Mouse (Mus musculus) heart, embryonic 10.5 days (tissue): ENCODE measurements around the gene Pik3c2b. TPM values are rescaled to one million over a fixed set of nuclear protein-coding genes. Genes with fewer than 3 reads are reported as not detected.
A peak's percentile ranks its signal among the peaks of the same experiment; 100 is the strongest.

Experiments
- DNase-seq: peaks from one replicate; pipeline ENCODE4 v3.0.0-alpha.2; 2017; ENCODE audit warnings: low spot score
- H3K27ac ChIP-seq: fragments of 300-500 bp; sonication (generic); 2 replicates; pipeline ENCODE4 v1.5.1; 2016; ENCODE audit warnings: mild to moderate bottlenecking
- H3K27me3 ChIP-seq: fragments of 300-500 bp; sonication (generic); 2 replicates; pipeline ENCODE4 v1.6.1; 2016; ENCODE audit warnings: mild to moderate bottlenecking; ENCODE audit not compliant: poor library complexity, insufficient read depth, severe bottlenecking
- H3K36me3 ChIP-seq: fragments of 300-500 bp; sonication (generic); 2 replicates; pipeline ENCODE4 v1.6.1; 2016; ENCODE audit warnings: mild to moderate bottlenecking, moderate library complexity
- H3K4me1 ChIP-seq: fragments of 300-500 bp; sonication (generic); 2 replicates; pipeline ENCODE4 v1.6.1; 2016; ENCODE audit warnings: mild to moderate bottlenecking
- H3K4me3 ChIP-seq: fragments of 300-500 bp; sonication (generic); 2 replicates; pipeline ENCODE4 v1.5.1; 2016; ENCODE audit warnings: mild to moderate bottlenecking, moderate library complexity
- H3K9me3 ChIP-seq: fragments of 300-500 bp; sonication (generic); 2 replicates; pipeline ENCODE4 v1.6.1; 2016; ENCODE audit warnings: mild to moderate bottlenecking, moderate library complexity
- WGBS: fragments of 180-500 bp; shearing (Covaris S2); methylation state at CpG from one replicate; pipeline ENCODE4 v1.1.7; 2016; 5-methylcytosine and 5-hydroxymethylcytosine counted together
- polyA plus RNA-seq: library from polyadenylated mRNA; unstranded; fragments of >200 nt; fragmentation: Nextera tagmentation; extraction: Ambion mirVana; gene quantifications from 2 replicates; pipeline ENCODE4 v1.2.1, GENCODE M21; 2016

Gene Pik3c2b
- polyA plus RNA-seq, 1 experiment from 2014 or later: 7.9 TPM

DNA sequence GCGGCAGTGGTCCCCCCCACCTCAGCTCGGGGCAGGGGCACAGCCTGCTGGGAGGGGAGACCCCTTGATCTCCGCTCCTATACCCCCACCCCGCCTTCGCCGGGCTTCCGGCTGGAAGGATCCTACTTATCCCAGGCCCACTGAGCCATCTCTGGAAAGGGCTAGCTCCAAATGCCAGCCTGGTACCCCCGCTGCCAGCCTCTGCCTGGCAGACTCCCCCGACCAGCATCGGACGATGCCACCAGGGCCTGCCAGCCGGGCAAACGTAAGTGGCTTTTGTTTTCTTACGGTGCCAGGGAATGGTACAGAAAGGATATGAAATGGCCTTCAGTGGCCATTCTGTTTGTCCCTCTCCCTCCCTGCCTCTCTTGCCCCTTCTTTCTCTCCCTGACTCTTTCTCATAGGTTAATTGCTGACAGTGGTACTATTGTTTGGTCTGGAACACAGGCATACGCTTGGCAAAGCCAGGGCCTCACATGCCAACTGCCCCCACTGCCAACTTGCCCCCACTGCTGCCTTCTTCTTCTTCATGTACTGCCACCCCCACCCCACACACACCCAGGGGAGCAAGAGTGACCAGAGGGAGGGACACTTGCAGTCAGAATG is 23.3 kb downstream of the Pik3c2b start:
- Histone ChIP-seq H3K27ac (peak overlapping the region; percentile 94), H3K36me3 (peaks cover 29% of the 10 kb centered on the region), H3K4me3 (peak overlapping the region; percentile 45), H3K4me1 (peaks cover 75% of the 10 kb centered on the region), H3K27me3 (no peaks in the 10 kb centered on the region), H3K9me3 (no peaks in the 10 kb centered on the region)
- DNase-seq: no peak
- 77% methylated on average over 15 of the region's 15 CpGs for WGBS

DNA sequence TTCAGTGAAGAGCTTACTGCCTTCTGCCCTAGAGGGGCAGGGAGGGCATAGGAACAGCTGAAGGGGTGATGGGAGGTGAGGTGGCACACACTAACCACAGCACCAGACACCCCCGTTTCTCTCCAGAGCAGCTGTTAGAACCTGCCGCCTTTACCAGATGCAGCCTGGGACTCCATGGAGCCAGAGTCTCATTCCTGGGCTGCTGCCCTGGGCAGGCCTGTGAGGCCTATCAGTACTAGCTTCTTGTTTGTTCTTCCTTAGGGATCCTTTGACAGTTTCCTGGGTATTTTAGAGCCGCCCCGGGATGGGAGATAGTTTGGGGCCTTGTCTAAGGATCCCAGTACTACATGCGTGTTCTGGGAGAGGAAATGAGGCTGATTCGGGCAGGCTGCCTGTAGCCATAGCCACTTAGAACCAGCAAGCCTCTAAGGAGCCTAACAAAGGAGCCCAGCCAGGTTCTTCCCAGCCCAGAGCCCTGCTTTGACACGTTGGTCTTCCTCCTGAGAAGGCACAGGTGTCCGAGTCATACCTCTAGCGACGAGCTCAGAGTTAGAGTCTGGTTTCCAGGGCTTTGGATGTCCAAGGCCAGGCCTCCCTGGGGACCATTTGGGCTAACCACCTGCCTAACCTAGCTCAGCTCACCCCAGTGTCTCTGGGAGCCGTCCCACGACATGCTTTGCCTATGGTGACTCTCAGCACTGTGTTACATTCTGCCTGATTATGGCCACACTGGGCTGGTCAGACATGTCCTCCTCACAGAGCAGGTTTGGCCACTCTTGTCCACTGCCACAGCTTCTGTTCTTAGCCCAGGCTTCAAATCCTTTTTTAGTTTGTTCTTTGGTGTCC is 24.0 kb downstream of the Pik3c2b start:
- peaks cover 27% of the 10 kb centered on the region for H3K36me3 ChIP-seq
- DNase-seq: no peak
- peak overlapping the region; percentile 94 for H3K27ac ChIP-seq
- H3K4me1 ChIP-seq: peaks cover 81% of the 10 kb centered on the region
- 56% methylated on average over 12 of the region's 12 CpGs for WGBS
- no peaks in the 10 kb centered on the region for H3K9me3 ChIP-seq
- no peaks in the 10 kb centered on the region for H3K27me3 ChIP-seq
- H3K4me3 ChIP-seq: peak overlapping the region; percentile 45

- Histone ChIP-seq H3K36me3 (peaks cover 26% of the 10 kb centered on the region), H3K27ac (peak overlapping the region; percentile 94), H3K4me3 (peak overlapping the region; percentile 45; the same call in 1 of the 2 replicates), H3K4me1 (peaks cover 83% of the 10 kb centered on the region), H3K27me3 (no peaks in the 10 kb centered on the region), H3K9me3 (no peaks in the 10 kb centered on the region)
- DNase-seq: no peak
- WGBS: 27% methylated on average over 5 of the region's 5 CpGs
Measured at GRCm38 (mm10) chr1:133070157-133070556, 24.7 kb downstream of the Pik3c2b start.

DNA sequence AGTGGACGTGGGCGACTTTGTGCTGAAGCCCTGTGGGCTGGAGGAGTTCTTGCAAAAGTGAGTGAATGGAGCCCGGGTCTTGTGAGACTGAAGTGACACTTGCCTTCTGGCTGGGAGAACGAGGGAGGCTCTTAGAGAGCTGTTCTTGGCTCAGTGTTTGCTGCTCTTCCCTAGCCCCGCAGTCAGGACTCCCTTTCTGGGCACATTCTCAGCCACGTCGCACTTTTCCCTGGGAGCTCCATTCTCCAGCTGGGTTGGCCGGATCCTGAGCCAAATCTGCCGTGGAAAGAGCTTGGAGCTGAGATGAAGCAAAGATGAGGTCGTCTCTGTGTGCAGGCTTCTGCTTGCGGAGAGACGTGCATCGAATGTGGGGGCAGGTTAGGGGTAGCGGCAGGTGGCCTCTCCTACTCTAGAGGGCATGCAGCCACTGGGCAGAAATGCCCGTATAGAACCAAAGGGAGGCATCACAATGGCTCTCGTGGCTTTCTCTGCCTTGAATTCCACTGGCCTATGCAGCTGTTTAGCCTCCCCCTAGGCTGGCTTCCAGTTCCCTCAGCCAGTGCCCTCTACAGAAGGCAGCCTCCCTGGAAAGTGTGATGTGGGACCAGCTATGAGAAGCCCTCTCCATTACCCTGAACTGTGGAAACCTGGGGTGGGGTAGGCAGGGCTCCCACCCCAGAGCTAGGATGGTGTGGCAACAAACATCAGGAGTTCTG is 26.4 kb downstream of the Pik3c2b start:
- Histone ChIP-seq H3K4me1 (peaks cover 88% of the 10 kb centered on the region), H3K9me3 (no peaks in the 10 kb centered on the region), H3K4me3 (no peak overlapping the region), H3K36me3 (peaks cover 29% of the 10 kb centered on the region), H3K27me3 (no peaks in the 10 kb centered on the region), H3K27ac (peak overlapping the region; percentile 94)
- DNase-seq: no peak
- WGBS: 65% methylated on average over 16 of the region's 16 CpGs

- Histone ChIP-seq H3K4me1 (peaks cover 86% of the 10 kb centered on the region), H3K9me3 (no peaks in the 10 kb centered on the region), H3K4me3 (no peak overlapping the region), H3K27me3 (no peaks in the 10 kb centered on the region), H3K36me3 (peaks cover 39% of the 10 kb centered on the region), H3K27ac (peak overlapping the region; percentile 76)
- peak; percentile 84 for DNase-seq
- WGBS: 13% methylated on average over 9 of the region's 9 CpGs
Measured at GRCm38 (mm10) chr1:133073327-133073856, 27.9 kb downstream of the Pik3c2b start.

DNA sequence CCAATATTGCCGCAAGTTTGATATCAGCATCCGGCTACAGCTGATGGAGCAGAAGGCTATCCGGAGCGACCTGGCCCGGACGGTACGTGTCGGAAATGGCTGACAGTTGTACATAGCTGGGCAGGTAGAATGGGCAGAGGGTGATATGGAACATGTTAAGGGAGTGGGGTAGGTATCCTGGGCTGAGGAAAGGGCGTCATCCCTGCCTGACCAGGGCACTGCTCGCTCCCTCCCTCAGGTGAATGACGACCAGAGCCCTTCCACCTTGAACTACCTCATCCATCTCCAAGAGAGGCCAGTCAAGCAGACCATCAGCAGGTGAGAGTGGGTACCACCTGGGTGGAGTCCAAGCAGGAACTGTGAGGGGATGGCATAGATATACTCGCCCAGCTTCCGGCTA is 29.1 kb downstream of the Pik3c2b start:
- 92% methylated on average over 13 of the region's 13 CpGs for WGBS
- no peak overlapping the region for H3K4me3 ChIP-seq
- H3K27me3 ChIP-seq: no peaks in the 10 kb centered on the region
- peaks cover 75% of the 10 kb centered on the region for H3K4me1 ChIP-seq
- DNase-seq: no peak
- peaks cover 50% of the 10 kb centered on the region for H3K36me3 ChIP-seq
- H3K27ac ChIP-seq: peak overlapping the region; percentile 76
- H3K9me3 ChIP-seq: no peaks in the 10 kb centered on the region

GRCm38 (mm10) chr1:133075651-133076400 is 30.4 kb downstream of the Pik3c2b start:
- H3K4me1 ChIP-seq: peaks cover 66% of the 10 kb centered on the region
- no peaks in the 10 kb centered on the region for H3K9me3 ChIP-seq
- H3K4me3 ChIP-seq: no peak overlapping the region
- no peak for DNase-seq
- WGBS: 60% methylated on average over 6 of the region's 6 CpGs
- H3K27me3 ChIP-seq: no peaks in the 10 kb centered on the region
- H3K27ac ChIP-seq: no peak overlapping the region
- H3K36me3 ChIP-seq: peaks cover 63% of the 10 kb centered on the region

DNA sequence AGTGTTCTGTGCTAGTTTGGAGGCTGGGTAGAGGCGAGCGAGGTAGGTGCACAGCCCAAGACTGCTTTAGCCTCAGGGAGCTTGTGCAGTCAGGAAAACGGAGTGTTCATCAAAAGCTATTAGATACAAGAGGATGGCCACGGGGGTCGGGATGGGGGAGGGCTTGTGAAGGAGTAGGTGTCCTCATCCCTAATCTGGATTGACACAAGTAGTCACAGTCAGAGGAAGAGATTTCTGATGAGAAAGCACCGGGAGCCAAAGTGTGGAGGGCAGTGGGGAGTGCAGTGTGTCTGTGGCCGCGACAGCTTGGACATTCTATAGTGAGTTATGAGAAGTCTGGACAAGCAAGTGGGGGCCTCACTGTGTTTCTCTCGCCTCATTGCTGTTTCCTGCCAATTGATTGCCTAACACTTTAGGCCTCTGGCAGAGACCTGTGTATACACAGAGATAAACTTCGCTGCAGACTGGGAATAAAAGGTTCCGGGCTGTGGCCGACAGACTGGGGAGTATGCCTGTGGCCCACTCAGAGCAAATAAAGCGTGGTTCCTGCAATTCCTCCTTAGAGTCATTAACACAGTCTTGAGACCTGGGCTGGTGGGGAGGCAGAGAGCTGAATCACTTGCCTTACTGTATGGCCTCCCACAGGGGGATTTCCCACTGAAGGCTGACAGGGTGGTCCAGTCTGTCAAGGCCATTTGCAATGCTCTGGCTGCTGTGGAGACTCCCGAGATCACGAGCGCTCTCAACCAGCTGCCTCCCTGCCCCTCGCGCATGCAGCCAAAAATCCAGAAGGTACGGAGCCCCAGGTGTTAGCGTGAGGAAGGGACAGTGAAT is 31.4 kb downstream of the Pik3c2b start:
- H3K27ac ChIP-seq: peak overlapping the region; percentile 71; the same call in 1 of the 2 replicates
- 49% methylated on average over 20 of the region's 20 CpGs for WGBS

DNA sequence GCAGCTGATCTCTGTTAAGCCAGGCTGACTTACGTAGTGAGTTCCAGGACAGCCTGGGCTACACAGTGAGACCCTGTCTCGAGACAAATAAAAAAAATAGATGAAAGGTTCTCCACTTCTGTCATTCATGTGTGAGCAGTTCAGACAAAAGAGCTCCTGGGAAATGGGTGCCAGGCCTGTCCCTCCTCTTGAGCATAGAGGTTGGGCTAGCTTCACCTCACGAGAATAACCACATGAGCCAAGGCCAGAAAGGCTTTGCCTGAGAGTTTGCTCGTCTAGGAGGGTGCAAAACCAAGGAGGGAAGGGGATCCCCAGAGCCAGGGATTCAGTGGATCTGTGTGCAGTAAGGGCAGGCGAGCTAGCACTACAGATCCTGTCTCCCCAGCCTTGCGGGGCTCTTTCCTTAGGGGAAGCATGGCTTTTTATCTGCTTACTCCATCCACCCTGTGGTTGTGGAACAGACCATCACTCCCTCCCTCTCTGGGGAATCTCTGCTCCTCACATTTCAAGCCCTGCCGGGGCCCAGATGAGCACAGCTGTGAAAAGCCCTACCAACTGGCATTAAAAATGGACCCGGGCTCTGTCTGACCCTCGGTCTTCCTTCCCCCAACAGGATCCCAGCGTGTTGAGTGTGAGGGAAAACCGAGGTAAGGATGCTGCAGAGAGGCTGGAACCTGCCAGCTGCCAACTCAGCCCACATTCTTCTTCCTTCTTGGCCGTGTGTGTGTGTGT is 32.3 kb downstream of the Pik3c2b start:
- Histone ChIP-seq H3K36me3 (peaks cover 75% of the 10 kb centered on the region), H3K27me3 (no peaks in the 10 kb centered on the region), H3K4me1 (peaks cover 47% of the 10 kb centered on the region), H3K4me3 (no peak overlapping the region), H3K27ac (peak overlapping the region; percentile 71; the same call in 1 of the 2 replicates), H3K9me3 (no peaks in the 10 kb centered on the region)
- WGBS: 47% methylated on average over 12 of the region's 12 CpGs
- no peak for DNase-seq

More for the DNA sequence above, 31.4 kb downstream of the Pik3c2b start:
- no peaks in the 10 kb centered on the region for H3K27me3 ChIP-seq
- no peaks in the 10 kb centered on the region for H3K9me3 ChIP-seq
- DNase-seq: no peak
- H3K36me3 ChIP-seq: peaks cover 70% of the 10 kb centered on the region
- H3K4me1 ChIP-seq: peaks cover 55% of the 10 kb centered on the region
- H3K4me3 ChIP-seq: no peak overlapping the region

- 88% methylated on average over 1 of the region's 1 CpGs for WGBS
- Histone ChIP-seq H3K4me1 (peaks cover 45% of the 10 kb centered on the region), H3K27me3 (no peaks in the 10 kb centered on the region), H3K9me3 (no peaks in the 10 kb centered on the region), H3K36me3 (peaks cover 81% of the 10 kb centered on the region), H3K4me3 (no peak overlapping the region), H3K27ac (no peak overlapping the region)
- DNase-seq: no peak
Measured at GRCm38 (mm10) chr1:133078338-133078727, 32.9 kb downstream of the Pik3c2b start.

DNA sequence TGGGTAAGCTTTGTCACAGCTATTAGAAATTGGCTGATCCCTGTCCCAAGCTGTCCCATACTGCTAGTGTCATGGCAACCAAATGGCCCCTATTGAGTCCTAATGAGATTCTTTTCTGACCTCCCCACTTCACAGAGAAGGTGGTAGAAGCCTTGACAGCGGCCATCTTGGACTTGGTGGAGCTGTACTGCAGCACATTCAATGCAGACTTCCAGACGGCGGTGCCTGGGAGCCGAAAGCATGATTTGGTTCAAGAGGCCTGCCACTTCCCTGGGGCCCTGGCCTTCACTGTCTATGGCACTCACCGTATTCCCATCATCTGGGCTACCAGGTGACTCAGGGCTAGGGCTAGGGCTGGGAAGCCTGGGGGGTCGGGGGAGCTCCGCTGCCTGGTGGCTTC is 34.0 kb downstream of the Pik3c2b start:
- Histone ChIP-seq H3K9me3 (no peaks in the 10 kb centered on the region), H3K27me3 (no peaks in the 10 kb centered on the region), H3K4me3 (no peak overlapping the region), H3K27ac (no peak overlapping the region), H3K36me3 (peaks cover 82% of the 10 kb centered on the region), H3K4me1 (peaks cover 46% of the 10 kb centered on the region)
- no peak for DNase-seq
- 87% methylated on average over 7 of the region's 7 CpGs for WGBS
